Mouse (Mus musculus): ENCODE measurements around the gene Gm10282. TPM values are rescaled to one million over a fixed set of nuclear protein-coding genes. Genes with fewer than 3 reads are reported as not detected.

Gene Gm10282
- 1 to 10 TPM; 1.8 to 3.4 TPM for total RNA-seq (2021)
- long read RNA-seq, experiment 1, partial matches to known transcripts = 0 of 1 reads
- long read RNA-seq, experiment 1, other reads (novel, unspliced or antisense) = 0 of 1 reads
- long read RNA-seq, experiment 2 = 0 reads

- DNase-seq (ENCODE audit: low spot score) = no peak
Observed at GRCm38 (mm10) chr8:72305210-72305905, at the start of gene Gm10282. Gm10282 (minus strand) TSS chr8:72305260.

DNA sequence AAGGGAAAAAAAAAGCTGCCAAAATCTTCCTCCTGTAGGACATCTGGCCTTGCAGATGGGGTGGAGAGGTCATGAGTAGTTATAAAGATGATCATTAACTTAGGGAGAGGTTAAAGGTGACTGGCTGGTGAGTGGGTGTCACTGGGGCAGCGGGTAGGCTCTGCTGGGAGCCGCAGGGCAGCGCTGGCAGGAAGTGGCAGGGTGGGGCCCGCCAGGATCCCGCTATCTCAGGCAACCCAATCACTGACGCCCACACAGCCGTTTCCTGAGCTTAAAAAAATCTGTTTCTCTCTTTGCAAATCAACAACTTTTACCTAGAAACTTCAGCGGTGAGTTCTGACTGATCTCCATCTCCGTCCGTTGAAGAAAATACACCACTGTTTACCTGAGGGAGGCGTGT lies 49.2 kb upstream of the Gm10282 start:
- DNase-seq (ENCODE audit: low spot score) = no peak

DNA sequence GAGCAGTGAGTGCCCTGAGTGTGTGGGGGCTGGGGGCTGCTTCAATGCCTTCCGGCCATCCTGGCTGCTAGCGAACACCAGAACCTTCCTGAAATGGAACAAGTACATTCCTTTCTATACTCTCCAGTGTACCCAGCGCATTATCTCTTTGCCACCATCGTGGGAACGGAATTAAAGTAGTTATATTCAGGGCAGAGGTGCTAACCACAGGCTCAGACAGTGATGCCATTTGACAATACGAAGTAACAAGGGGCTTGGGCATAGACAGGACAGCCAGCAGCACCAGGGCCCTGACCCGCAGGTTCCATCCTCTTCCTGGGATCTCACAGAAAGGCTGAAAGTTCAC lies 48.6 kb upstream of the Gm10282 start:
- DNase-seq (ENCODE audit: low spot score) = no peak

DNA sequence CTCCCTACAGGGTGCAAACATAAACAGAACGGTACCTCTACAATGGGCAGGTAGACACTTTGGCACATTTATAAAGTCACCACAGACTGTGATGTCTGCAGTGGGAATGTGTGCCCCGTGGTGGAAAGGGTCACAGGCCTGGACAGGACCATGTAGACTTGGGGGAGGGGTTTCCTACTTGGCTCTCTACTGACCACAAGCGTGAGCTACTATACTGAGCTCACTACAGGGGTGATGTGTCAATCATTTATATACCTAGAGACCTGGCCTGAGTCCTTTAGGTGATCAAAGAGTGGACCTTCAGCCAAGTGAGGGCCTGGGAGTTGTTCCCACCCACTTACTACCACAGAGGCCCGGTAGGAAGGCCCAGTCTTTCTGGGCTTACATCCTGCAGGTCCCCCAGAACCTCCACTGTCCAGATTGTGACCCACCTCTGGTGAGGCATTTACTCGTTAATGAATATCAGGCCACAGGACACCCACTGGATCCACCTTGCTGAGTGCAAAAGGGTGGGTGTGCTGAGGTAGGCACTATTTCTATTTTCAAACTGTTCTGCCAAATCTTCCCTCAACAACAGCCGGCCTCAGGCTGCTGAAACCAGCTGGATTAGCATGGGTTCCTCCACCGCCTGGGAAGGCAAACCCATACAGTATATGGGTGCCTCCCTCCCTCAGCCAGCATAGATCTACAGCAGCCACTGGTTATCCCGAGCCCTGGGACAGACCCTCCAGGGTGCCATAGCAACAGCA lies 48.1 kb upstream of the Gm10282 start:
- no peak for DNase-seq (ENCODE audit: low spot score)

- no peak for DNase-seq (ENCODE audit: low spot score)
Observed at GRCm38 (mm10) chr8:72351405-72352005, 46.4 kb upstream of the Gm10282 start.

GRCm38 (mm10) chr8:72350727-72351126 lies 45.7 kb upstream of the Gm10282 start:
- DNase-seq (ENCODE audit: low spot score) = no peak

DNA sequence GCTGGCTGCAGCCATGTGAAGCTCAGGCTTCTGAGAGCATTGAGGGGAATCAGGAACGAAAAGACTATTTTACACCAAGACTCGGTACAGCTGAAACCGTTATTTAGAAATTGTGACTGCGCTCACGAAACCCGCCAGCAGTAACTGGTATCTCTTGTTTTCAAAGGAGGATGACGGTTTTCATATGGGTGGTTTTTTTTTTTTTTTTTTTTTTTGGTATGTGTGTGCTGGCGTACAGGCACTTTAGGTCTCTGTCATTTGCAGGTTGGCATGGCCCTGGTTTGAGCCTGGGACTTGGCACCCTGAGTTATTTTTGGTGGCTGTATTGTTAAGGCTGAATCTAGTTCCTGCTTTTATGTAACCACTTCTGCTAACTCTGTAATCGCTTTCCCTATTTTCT lies 44.8 kb upstream of the Gm10282 start:
- no peak for DNase-seq (ENCODE audit: low spot score)

DNA sequence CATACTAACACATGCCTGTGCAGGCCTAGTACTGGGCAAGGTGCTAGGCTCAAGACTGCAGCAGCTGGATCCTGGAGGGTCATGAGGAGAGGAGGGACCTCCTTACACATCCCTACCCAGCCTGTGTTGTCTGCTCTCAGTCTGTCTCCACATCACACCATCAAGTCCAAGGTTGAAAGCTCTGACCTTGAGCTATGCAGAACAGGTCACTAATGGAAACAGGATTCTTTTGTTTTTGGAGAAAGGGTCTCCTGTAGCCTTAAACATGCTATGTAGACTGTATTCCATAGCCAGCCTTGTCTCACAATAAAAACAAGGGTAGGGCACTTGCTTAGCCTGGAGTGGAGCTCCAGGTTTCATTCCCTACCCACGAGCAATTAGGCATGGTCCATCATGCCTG lies 43.9 kb upstream of the Gm10282 start:
- DNase-seq (ENCODE audit: low spot score) = no peak

GRCm38 (mm10) chr8:72348114-72348513 lies 43.1 kb upstream of the Gm10282 start:
- DNase-seq (ENCODE audit: low spot score) = no peak

DNA sequence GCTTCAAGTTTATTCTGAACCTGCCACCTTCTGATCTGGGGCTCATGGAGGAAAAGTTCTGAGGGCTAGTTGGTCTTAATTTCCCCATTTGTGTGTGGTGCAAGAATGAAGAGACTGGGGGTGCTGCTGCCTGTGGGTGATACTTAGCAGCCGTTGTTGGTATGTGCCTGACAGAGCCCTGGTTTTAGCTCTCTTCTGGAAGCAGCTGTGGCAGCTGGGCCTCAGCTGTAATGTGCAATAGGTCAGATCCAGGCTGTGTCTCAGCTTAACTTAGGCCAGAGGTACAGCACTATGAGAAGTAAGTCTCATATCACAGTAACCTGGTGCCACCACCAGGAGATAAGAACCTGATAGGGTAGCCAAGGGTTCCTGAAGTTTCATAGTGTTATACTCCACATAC lies 42.5 kb upstream of the Gm10282 start:
- DNase-seq (ENCODE audit: low spot score) = no peak

- DNase-seq (ENCODE audit: low spot score) = no peak
Observed at GRCm38 (mm10) chr8:72343725-72344124, 38.7 kb upstream of the Gm10282 start.

- DNase-seq (ENCODE audit: low spot score) = no peak
Observed at GRCm38 (mm10) chr8:72342556-72343300, 37.7 kb upstream of the Gm10282 start.

DNA sequence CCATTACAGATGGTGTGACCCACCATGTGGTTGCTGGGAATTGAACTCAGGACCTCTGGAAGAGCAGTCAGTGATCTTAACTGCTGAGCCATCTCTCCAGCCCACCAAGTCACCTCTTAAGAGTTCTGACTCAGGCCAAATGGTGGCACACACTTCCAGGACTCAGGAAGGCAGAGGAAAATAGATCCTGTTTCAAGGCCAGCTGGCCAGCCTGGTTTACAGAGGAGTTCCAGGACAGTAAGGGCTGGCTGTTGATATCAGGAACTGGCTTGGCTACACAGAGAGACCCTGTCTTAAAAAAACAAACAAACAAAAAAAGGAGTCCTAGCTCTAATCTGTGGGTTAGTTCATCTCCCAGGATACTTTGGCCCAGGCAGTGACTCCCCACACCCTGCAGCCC lies 32.0 kb upstream of the Gm10282 start:
- no peak for DNase-seq (ENCODE audit: low spot score)

DNA sequence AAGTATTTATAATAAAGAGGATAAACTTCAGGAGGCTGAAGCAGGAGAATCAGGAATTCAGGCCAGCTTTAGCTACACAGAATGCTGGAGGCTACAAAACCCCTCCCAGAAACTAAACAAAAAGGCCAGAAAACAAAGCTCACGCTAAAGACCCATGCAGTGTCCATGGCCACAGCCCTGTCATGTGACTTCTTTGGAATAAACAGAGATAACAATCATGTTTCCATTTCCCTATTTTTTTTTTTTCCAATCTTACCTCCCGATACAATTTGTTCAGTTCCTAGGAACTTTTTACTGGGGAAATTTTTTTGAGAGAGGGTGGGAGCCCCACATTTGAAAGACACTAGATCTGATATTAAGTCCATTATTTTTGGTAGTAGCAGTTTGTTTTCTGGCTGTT lies 31.2 kb upstream of the Gm10282 start:
- DNase-seq (ENCODE audit: low spot score) = no peak

DNA sequence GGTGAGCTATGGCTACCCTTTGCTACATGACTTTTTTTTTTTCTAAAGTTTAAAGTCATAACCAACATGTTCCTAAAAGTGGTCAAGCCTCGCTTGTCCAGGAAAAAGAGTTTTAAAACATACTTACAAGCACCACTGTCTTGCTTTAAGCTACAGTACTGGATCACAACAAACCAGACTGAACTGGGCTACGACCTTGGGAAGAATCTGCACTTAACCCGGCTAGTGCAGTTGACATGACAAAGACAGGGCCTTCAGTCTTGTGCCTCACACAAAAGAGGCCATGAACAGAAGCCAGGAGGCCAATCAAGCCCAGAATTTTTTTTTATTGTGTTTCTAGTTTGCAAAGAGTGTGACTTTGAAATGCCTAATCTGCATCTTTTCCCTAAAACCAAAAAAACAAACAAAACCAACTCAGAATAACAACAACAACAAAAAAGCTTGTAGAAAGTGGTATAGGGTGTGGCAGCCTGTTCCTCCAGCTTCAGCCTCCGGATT lies 29.1 kb upstream of the Gm10282 start:
- DNase-seq (ENCODE audit: low spot score) = no peak

GRCm38 (mm10) chr8:72333429-72334143 lies 28.5 kb upstream of the Gm10282 start:
- DNase-seq (ENCODE audit: low spot score) = no peak

GRCm38 (mm10) chr8:72331631-72332030 lies 26.6 kb upstream of the Gm10282 start:
- DNase-seq (ENCODE audit: low spot score) = no peak

DNA sequence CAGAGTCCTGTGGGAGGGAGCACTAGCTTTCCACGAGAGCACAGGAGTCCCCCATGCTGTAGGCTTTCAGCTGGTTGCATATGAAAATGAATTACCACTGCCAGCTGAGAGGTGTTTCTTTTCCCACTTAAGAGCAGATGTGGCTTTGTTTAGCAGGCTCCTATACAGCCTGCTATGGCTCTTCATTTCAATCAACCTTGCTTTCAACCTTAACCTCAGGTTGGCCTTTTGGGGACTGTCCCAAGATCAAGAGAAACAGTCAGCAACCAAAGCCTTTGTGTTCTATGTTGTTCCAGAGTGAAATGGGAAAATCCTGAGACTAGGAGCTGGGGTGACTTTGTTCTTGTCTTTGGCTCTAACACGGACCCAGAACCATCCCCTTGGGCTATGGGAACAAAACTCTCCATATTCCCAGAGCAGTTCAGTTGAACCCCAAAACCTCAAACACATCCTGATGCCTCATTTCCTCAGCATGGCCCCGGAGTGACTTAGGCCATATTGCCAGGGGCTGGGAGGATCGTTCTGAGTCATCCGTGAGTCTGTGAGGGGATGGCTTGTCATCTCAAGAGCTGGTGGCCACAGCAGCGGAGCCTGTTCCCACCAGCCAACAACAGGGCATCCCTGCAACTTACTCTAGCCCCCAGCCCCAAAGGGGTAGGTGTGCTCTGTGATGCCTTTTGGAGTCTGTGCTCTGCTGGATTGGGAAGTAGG lies 25.9 kb upstream of the Gm10282 start:
- no peak for DNase-seq (ENCODE audit: low spot score)

DNA sequence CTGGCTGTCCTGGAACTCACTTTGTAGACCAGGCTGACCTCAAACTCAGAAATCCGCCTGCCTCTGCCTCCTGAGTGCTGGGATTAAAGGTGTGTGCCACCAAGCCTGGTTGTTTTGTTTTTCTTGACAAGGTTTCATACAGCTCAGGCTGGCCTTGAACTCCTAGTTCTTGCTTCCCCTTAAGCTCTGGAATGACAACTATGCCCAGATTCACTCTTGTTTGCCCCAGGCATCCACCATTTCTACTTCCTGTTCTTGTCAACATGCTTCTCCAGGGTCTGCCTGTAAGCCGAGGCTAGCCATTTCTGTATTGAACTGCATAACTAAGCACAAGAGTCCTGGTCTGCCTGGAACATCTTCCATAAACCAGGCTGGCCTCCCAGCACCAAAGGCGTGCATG lies 24.1 kb upstream of the Gm10282 start:
- no peak for DNase-seq (ENCODE audit: low spot score)

- DNase-seq (ENCODE audit: low spot score) = no peak
Observed at GRCm38 (mm10) chr8:72324708-72325107, 19.6 kb upstream of the Gm10282 start.

Data from gastrocnemius, adult 18-20 months (tissue).